In the genomic region with DNA sequence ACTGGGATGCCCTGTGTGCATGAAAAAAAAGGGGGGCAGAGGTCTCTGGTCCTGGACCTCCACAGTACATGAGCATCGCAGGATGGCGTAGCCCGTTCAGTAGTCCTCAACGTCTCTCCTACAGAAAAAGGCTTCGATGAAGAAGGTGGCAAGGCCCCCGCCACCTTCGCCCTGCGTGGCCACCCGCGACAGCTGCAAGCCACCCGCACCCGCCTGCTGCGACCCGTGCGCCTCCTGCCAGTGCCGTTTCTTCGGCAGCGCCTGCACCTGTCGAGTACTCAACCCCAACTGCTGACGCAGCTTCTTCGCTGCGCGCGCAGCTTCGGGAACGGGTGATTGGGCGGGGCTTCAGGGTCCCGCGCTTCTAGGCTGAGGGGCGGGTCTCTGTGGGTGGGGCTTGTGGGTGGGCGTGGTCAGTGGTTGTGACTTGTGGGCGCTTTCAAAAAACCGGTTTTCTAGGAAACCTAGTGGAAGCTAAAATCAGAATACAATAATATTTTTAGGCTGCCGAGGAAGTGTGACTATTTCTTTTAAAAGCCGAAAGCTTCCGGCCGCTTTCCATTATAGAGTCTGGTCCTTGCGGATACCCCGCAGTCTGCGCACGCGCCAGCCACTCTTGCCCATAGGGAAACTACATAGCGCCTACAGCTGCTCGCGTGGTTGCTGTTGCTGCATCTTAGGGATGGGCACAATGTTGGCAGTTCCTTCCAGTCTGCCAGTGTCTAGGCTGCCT, we compare ENCODE assay signal across 7 mouse cellular contexts. TPM values are rescaled to one million over a fixed set of nuclear protein-coding genes. Genes with fewer than 3 reads are reported as not detected.
DNase-seq lines count a peak whose midpoint lies in the region; ATAC-seq and TF ChIP-seq lines count a peak whose summit lies in the region.

No protein-coding gene starts in this region.

- DNase-seq in adrenal gland, adult 2 months: peak; percentile 96
- DNase-seq in embryo, embryonic 11.5 days (ENCODE audit: low read depth, low spot score): peak; percentile 94
- peak; percentile 91 to 95 for DNase-seq in gastrocnemius, postnatal 4 days (ENCODE audit: low spot score in 2 of 2)
- peak; percentile 99 for DNase-seq in left cerebral cortex, postnatal 4 days

- peaks cover 10% of the 10 kb centered on the region; the same call in 1 of the 2 replicates for H3K4me1 ChIP-seq in intestine, postnatal 0 days (replicated peaks; ENCODE audit: control insufficient read depth, insufficient read depth, low read length)
- peaks cover 13% of the 10 kb centered on the region for H3K4me1 ChIP-seq in midbrain, embryonic 12.5 days
- peaks cover 16% of the 10 kb centered on the region for H3K4me1 ChIP-seq in small intestine, adult 2 months (ENCODE audit: control insufficient read depth, insufficient read depth, insufficient read length, low read length)

- no peaks in the 10 kb centered on the region for H3K36me3 ChIP-seq in intestine, postnatal 0 days (ENCODE audit: control insufficient read depth, insufficient read depth)
- no peaks in the 10 kb centered on the region for H3K36me3 ChIP-seq in midbrain, embryonic 12.5 days
- no peaks in the 10 kb centered on the region for H3K36me3 ChIP-seq in small intestine, adult 2 months (ENCODE audit: control insufficient read depth, insufficient read depth, low read length)

- peak overlapping the region; percentile 76 for H3K4me2 ChIP-seq in intestine, postnatal 0 days (replicated peaks; ENCODE audit: low read depth)
- H3K4me2 ChIP-seq in midbrain, embryonic 12.5 days (replicated peaks): peak overlapping the region; percentile 78

- H3K9me3 ChIP-seq in intestine, postnatal 0 days (ENCODE audit: control insufficient read depth): no peaks in the 10 kb centered on the region
- no peaks in the 10 kb centered on the region for H3K9me3 ChIP-seq in midbrain, embryonic 12.5 days

- H3K27me3 ChIP-seq in intestine, postnatal 0 days (replicated peaks; ENCODE audit: control insufficient read depth, insufficient read depth, low read length): no peaks in the 10 kb centered on the region
- no peaks in the 10 kb centered on the region for H3K27me3 ChIP-seq in midbrain, embryonic 12.5 days
- H3K27me3 ChIP-seq in small intestine, adult 2 months (ENCODE audit: control insufficient read depth, insufficient read depth, low read length): no peaks in the 10 kb centered on the region

- under 1% methylated on average over 45 of the region's 45 CpGs for WGBS in intestine, postnatal 0 days
- under 1% methylated on average over 45 of the region's 45 CpGs for WGBS in midbrain, embryonic 12.5 days
- WGBS in small intestine, adult 2 months: under 1% methylated on average over 45 of the region's 45 CpGs

- TF ChIP-seq CTCF in intestine, postnatal 0 days (IDR thresholded peaks at IDR 0.05; ENCODE audit: low read depth): no peak; the same call in 1 of the 2 replicates
- TF ChIP-seq CTCF in small intestine, adult 2 months (IDR thresholded peaks at IDR 0.05; ENCODE audit: extremely low read depth, insufficient read length, insufficient replicate concordance, low read depth, low read length): no peak

- H3K4me3 ChIP-seq in intestine, postnatal 0 days (ENCODE audit: low read depth, low read length): peak overlapping the region; percentile 44
- H3K4me3 ChIP-seq in midbrain, embryonic 12.5 days: peak overlapping the region; percentile 54
- H3K4me3 ChIP-seq in small intestine, adult 2 months (ENCODE audit: low read depth, low read length): peak overlapping the region; percentile 91

- H3K27ac ChIP-seq in intestine, postnatal 0 days (ENCODE audit: low read depth, low read length): peak overlapping the region; percentile 64; the same call in 1 of the 2 replicates
- H3K27ac ChIP-seq in midbrain, embryonic 12.5 days (replicated peaks): peak overlapping the region; percentile 91
- peak overlapping the region; percentile 81 for H3K27ac ChIP-seq in small intestine, adult 2 months (ENCODE audit: insufficient read depth, low read depth, low read length)

- peak; percentile 92 for ATAC-seq in intestine, postnatal 0 days
- ATAC-seq in midbrain, embryonic 12.5 days (ENCODE audit: low FRiP score, low read depth): peak; percentile 94

- peak; percentile 95 for TF ChIP-seq POLR2A in small intestine, adult 2 months (IDR thresholded peaks at IDR 0.05; ENCODE audit: low read depth, low read length)

- intact Hi-C loops in left cerebral cortex, postnatal 4 days (cut with DNase I): no loop called here

- peak overlapping the region; percentile 32; the same call in 1 of the 2 replicates for H3K9ac ChIP-seq in intestine, postnatal 0 days (ENCODE audit: low read depth, low read length)
- H3K9ac ChIP-seq in midbrain, embryonic 12.5 days (replicated peaks): peak overlapping the region; percentile 80

RNA-seq across cellular contexts. Expression of a gene that starts 23.6 kb away (rescaled TPM):
- total RNA-seq in adrenal gland, adult 2 months (2021): 10 to 100 TPM; 32.4 to 36.9 TPM
- 42.4 and 53.1 TPM in 2 replicates for polyA plus RNA-seq in adrenal gland, adult 2 months (2012; rRNA removed)
- 10 to 100 TPM; 25.9 to 28.3 TPM for total RNA-seq in gastrocnemius, postnatal 4 days (2021)
- 45.7 and 47.9 TPM in 2 replicates for polyA plus RNA-seq in intestine, postnatal 0 days (2015; fragmentation: Nextera tagmentation; extraction: Ambion mirVana)
- total RNA-seq in left cerebral cortex, postnatal 4 days (2021): 10 to 100 TPM; 22.0 to 23.0 TPM
- 60.1 and 63.4 TPM in 2 replicates for polyA plus RNA-seq in midbrain, embryonic 12.5 days (2016; fragmentation: Nextera tagmentation; extraction: Ambion mirVana)
- polyA plus RNA-seq in small intestine, adult 2 months (2012; rRNA removed): 76.5 and 98.7 TPM in 2 replicates

RNA-seq across cellular contexts. Expression of a gene that starts 32.6 kb away (rescaled TPM):
- 1 to 10 TPM; 3.5 to 4.2 TPM for total RNA-seq in adrenal gland, adult 2 months (2021)
- polyA plus RNA-seq in adrenal gland, adult 2 months (2012; rRNA removed): 0.30 and 0.44 TPM in 2 replicates
- not detected for total RNA-seq in gastrocnemius, postnatal 4 days (2021)
- polyA plus RNA-seq in intestine, postnatal 0 days (2015; fragmentation: Nextera tagmentation; extraction: Ambion mirVana): 0.24 and 0.31 TPM in 2 replicates
- under 1 TPM; 0.24 to 0.30 TPM for total RNA-seq in left cerebral cortex, postnatal 4 days (2021)
- 0.12 and 0.24 TPM in 2 replicates for polyA plus RNA-seq in midbrain, embryonic 12.5 days (2016; fragmentation: Nextera tagmentation; extraction: Ambion mirVana)
- polyA plus RNA-seq in small intestine, adult 2 months (2012; rRNA removed): not detected in 2 replicates

Comparison
In these comparisons a context has a peak if more than half of its experiments do, and no peak if none do; other contexts are left out.
1. Peak in every context shown above with its lines: DNase-seq, ATAC-seq, H3K4me3 ChIP-seq and H3K27ac ChIP-seq.